Comparison of ENCODE assay signal across 10 mouse cellular contexts in the genomic region with DNA sequence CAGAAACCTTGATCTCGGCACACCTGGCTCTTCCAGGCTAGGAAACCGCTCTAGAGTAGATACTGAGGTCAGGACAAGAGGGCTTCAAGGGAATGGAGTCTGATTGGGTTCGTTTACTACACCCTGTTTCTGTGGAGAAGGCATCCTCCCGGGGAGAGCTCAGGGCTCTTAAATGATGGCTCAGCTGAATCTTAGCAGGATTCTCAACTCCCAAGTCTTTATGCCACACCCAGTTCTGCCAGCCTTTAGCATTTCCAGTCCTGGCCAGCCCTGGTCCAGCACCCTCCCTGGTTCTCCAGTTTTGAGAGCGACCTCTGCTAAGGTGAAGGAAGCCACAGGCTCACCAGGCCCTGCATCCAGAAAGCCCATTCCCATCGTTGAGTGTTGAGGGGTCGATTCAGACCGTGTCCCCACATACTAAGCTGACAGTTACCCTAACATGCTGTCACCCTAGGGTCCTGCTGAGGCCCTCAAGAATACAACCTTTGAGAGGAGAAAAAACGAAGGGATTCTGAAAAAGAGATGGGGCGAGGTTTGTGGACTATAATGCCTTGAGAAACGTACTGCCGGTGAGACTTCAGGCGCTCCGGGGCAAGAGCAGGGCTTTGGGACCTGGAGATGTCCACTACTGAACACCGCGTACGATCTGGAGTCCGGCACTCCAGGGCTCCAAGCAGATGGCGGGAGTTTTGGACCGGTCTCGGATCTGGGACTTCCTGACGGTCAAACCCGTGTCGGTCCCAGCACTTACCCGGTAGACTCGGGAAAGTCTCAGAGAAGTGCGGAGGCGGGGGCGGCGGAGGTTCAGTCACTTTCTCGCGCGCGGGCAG. TPM values are rescaled to one million over a fixed set of nuclear protein-coding genes. Genes with fewer than 3 reads are reported as not detected.
DNase-seq lines count a peak whose midpoint lies in the region; ATAC-seq and TF ChIP-seq lines count a peak whose summit lies in the region.
"Had no signal": no experiment of that assay in that cellular context is flagged by ENCODE, and none has a peak within 500 bp of the region (broad histone marks: within the 10 kb centered on the region; RNA-seq: fewer than 3 reads in every experiment).

No protein-coding gene starts in this region.

- no peak overlapping the region for H3K27ac ChIP-seq in lung, embryonic 15.5 days
- H3K27ac ChIP-seq in forebrain, postnatal 0 days (ENCODE audit: low read depth, low read length): no peak overlapping the region
- no peak overlapping the region for H3K27ac ChIP-seq in liver, embryonic 12.5 days
- H3K27ac ChIP-seq in stomach, embryonic 16.5 days (ENCODE audit: low read length): no peak overlapping the region

- peak overlapping the region; percentile 83 for H3K4me2 ChIP-seq in lung, embryonic 15.5 days
- peak overlapping the region; percentile 88 for H3K4me2 ChIP-seq in forebrain, postnatal 0 days (ENCODE audit: low read depth)
- H3K4me2 ChIP-seq in liver, embryonic 12.5 days: peak overlapping the region; percentile 63
- peak overlapping the region; percentile 78 for H3K4me2 ChIP-seq in stomach, embryonic 16.5 days (ENCODE audit: low read depth, low read length)

- DNase-seq in lung, postnatal 4 days: no peak
- DNase-seq in forebrain, postnatal 0 days: no peak
- no peak for DNase-seq in frontal cortex, postnatal 25 days (ENCODE audit: low spot score in 2 of 2)
- DNase-seq: cerebellum, adult 9-11 months had no signal

- no peak for TF ChIP-seq CTCF in forebrain, postnatal 0 days (IDR thresholded peaks at IDR 0.05; ENCODE audit: low read depth)

- H3K9me3 ChIP-seq in lung, embryonic 15.5 days: no peaks in the 10 kb centered on the region
- H3K9me3 ChIP-seq in forebrain, postnatal 0 days (ENCODE audit: low read length): no peaks in the 10 kb centered on the region
- no peaks in the 10 kb centered on the region for H3K9me3 ChIP-seq in liver, embryonic 12.5 days (replicated peaks)
- no peaks in the 10 kb centered on the region for H3K9me3 ChIP-seq in stomach, embryonic 16.5 days (replicated peaks; ENCODE audit: control insufficient read depth, low read length)

- no peaks in the 10 kb centered on the region for H3K36me3 ChIP-seq in lung, embryonic 15.5 days
- H3K36me3 ChIP-seq in forebrain, postnatal 0 days (ENCODE audit: insufficient read depth): no peaks in the 10 kb centered on the region
- no peaks in the 10 kb centered on the region for H3K36me3 ChIP-seq in liver, embryonic 12.5 days
- no peaks in the 10 kb centered on the region for H3K36me3 ChIP-seq in stomach, embryonic 16.5 days (ENCODE audit: control insufficient read depth, insufficient read depth, low read length)

- H3K4me3 ChIP-seq in lung, embryonic 15.5 days: peak overlapping the region; percentile 38
- peak overlapping the region; percentile 44 for H3K4me3 ChIP-seq in forebrain, postnatal 0 days (ENCODE audit: low read depth, low read length)
- H3K4me3 ChIP-seq in liver, embryonic 12.5 days: peak overlapping the region; percentile 42
- peak overlapping the region; percentile 43 for H3K4me3 ChIP-seq in stomach, embryonic 16.5 days (replicated peaks; ENCODE audit: low read length)

- 4% methylated on average over 32 of the region's 34 CpGs for WGBS in lung, embryonic 15.5 days
- 3% methylated on average over 34 of the region's 34 CpGs for WGBS in forebrain, postnatal 0 days
- 6% methylated on average over 34 of the region's 34 CpGs for WGBS in liver, embryonic 12.5 days (ENCODE audit: insufficient replicate concordance)
- 6% methylated on average over 34 of the region's 34 CpGs for WGBS in stomach, embryonic 16.5 days

- no peak overlapping the region for H3K9ac ChIP-seq in lung, embryonic 15.5 days
- no peak overlapping the region for H3K9ac ChIP-seq in forebrain, postnatal 0 days
- H3K9ac ChIP-seq in liver, embryonic 12.5 days: no peak overlapping the region
- H3K9ac ChIP-seq in stomach, embryonic 16.5 days (ENCODE audit: low read length): no peak overlapping the region

- no peak for ATAC-seq in lung, embryonic 15.5 days (ENCODE audit: borderline replicate concordance, extremely low read depth, low FRiP score, low TSS enrichment)
- ATAC-seq in forebrain, postnatal 0 days: no peak
- no peak for ATAC-seq in liver, embryonic 12.5 days
- no peak for ATAC-seq in stomach, embryonic 16.5 days (ENCODE audit: insufficient read depth, low FRiP score)
- ATAC-seq in erythroblast, adult 5-6 weeks (replicated peaks; ENCODE audit: low FRiP score, poor library complexity, severe bottlenecking): no peak

- peaks cover 14% of the 10 kb centered on the region for H3K4me1 ChIP-seq in lung, embryonic 15.5 days
- no peaks in the 10 kb centered on the region for H3K4me1 ChIP-seq in forebrain, postnatal 0 days (ENCODE audit: insufficient read depth)
- peaks cover 11% of the 10 kb centered on the region; the same call in 1 of the 2 replicates for H3K4me1 ChIP-seq in liver, embryonic 12.5 days
- H3K4me1 ChIP-seq in stomach, embryonic 16.5 days (ENCODE audit: control insufficient read depth, insufficient read depth, low read length): peaks cover 8% of the 10 kb centered on the region; the same call in 1 of the 2 replicates

- H3K27me3 ChIP-seq in lung, embryonic 15.5 days: peaks cover 92% of the 10 kb centered on the region
- H3K27me3 ChIP-seq in forebrain, postnatal 0 days (ENCODE audit: insufficient read depth, low read length): peaks cover 64% of the 10 kb centered on the region
- H3K27me3 ChIP-seq in liver, embryonic 12.5 days (replicated peaks): peaks cover 96% of the 10 kb centered on the region
- peaks cover 89% of the 10 kb centered on the region for H3K27me3 ChIP-seq in stomach, embryonic 16.5 days (ENCODE audit: control insufficient read depth, insufficient read depth, low read length)

RNA-seq across cellular contexts. Expression of a gene that starts 1.4 kb away (rescaled TPM):
- polyA plus RNA-seq in lung, embryonic 15.5 days (2015; fragmentation: Nextera tagmentation; extraction: Ambion mirVana): not detected in 2 replicates
- 2.3 and 4.8 TPM in 2 replicates for total RNA-seq in forebrain, postnatal 0 days (2014; rRNA removed)
- polyA plus RNA-seq in forebrain, postnatal 0 days (2015; fragmentation: Nextera tagmentation; extraction: Ambion mirVana): 0.91 and 1.3 TPM in 2 replicates
- not detected in 2 replicates for polyA plus RNA-seq in liver, embryonic 12.5 days (2016; fragmentation: Nextera tagmentation; extraction: Ambion mirVana)
- polyA plus RNA-seq in stomach, embryonic 16.5 days (2015; fragmentation: Nextera tagmentation; extraction: Ambion mirVana): not detected in 2 replicates
- total RNA-seq in erythroblast, adult 5-6 weeks (2015; ENCODE audit: low replicate concordance): not detected in 2 replicates
- total RNA-seq in erythroblast, adult 5-6 weeks (2017; ENCODE audit: low replicate concordance): not detected in 2 replicates
- total RNA-seq: megakaryocyte progenitor cell, adult 5-6 weeks had no signal

RNA-seq across cellular contexts. Expression of a gene that starts 15.2 kb away (rescaled TPM):
- 0.36 and 0.59 TPM in 2 replicates for polyA plus RNA-seq in lung, embryonic 15.5 days (2015; fragmentation: Nextera tagmentation; extraction: Ambion mirVana)
- 0.43 TPM in 1 of 2 replicates, not detected in the other for total RNA-seq in forebrain, postnatal 0 days (2014; rRNA removed)
- polyA plus RNA-seq in forebrain, postnatal 0 days (2015; fragmentation: Nextera tagmentation; extraction: Ambion mirVana): 0.21 and 0.22 TPM in 2 replicates
- polyA plus RNA-seq in liver, embryonic 12.5 days (2016; fragmentation: Nextera tagmentation; extraction: Ambion mirVana): 0.11 TPM in 1 of 2 replicates, not detected in the other
- polyA plus RNA-seq in stomach, embryonic 16.5 days (2015; fragmentation: Nextera tagmentation; extraction: Ambion mirVana): 0.24 and 0.58 TPM in 2 replicates
- not detected in 2 replicates for total RNA-seq in erythroblast, adult 5-6 weeks (2015; ENCODE audit: low replicate concordance)
- total RNA-seq in erythroblast, adult 5-6 weeks (2017; ENCODE audit: low replicate concordance): 0.14 TPM in 1 of 2 replicates, not detected in the other
- total RNA-seq: megakaryocyte progenitor cell, adult 5-6 weeks had no signal

RNA-seq across cellular contexts. Expression of a gene that starts 31.0 kb away (rescaled TPM):
- polyA plus RNA-seq in lung, embryonic 15.5 days (2015; fragmentation: Nextera tagmentation; extraction: Ambion mirVana): not detected in 2 replicates
- total RNA-seq in forebrain, postnatal 0 days (2014; rRNA removed): not detected in 2 replicates
- polyA plus RNA-seq in forebrain, postnatal 0 days (2015; fragmentation: Nextera tagmentation; extraction: Ambion mirVana): 0.11 TPM in 1 of 2 replicates, not detected in the other
- polyA plus RNA-seq in liver, embryonic 12.5 days (2016; fragmentation: Nextera tagmentation; extraction: Ambion mirVana): 0.05 TPM in 1 of 2 replicates, not detected in the other
- polyA plus RNA-seq in stomach, embryonic 16.5 days (2015; fragmentation: Nextera tagmentation; extraction: Ambion mirVana): 0.13 TPM in 1 of 2 replicates, not detected in the other
- not detected in 2 replicates for total RNA-seq in erythroblast, adult 5-6 weeks (2015; ENCODE audit: low replicate concordance)
- total RNA-seq in erythroblast, adult 5-6 weeks (2017; ENCODE audit: low replicate concordance): not detected in 2 replicates
- total RNA-seq: gastrocnemius, postnatal 4 days; megakaryocyte progenitor cell, adult 5-6 weeks had no signal

RNA-seq across cellular contexts. Expression of a gene that starts 51.7 kb away (rescaled TPM):
- 108 and 110 TPM in 2 replicates for polyA plus RNA-seq in lung, embryonic 15.5 days (2015; fragmentation: Nextera tagmentation; extraction: Ambion mirVana)
- 59.8 and 66.2 TPM in 2 replicates for total RNA-seq in forebrain, postnatal 0 days (2014; rRNA removed)
- 73.7 and 80.8 TPM in 2 replicates for polyA plus RNA-seq in forebrain, postnatal 0 days (2015; fragmentation: Nextera tagmentation; extraction: Ambion mirVana)
- 93.7 and 95.9 TPM in 2 replicates for polyA plus RNA-seq in liver, embryonic 12.5 days (2016; fragmentation: Nextera tagmentation; extraction: Ambion mirVana)
- polyA plus RNA-seq in stomach, embryonic 16.5 days (2015; fragmentation: Nextera tagmentation; extraction: Ambion mirVana): 81.7 and 81.9 TPM in 2 replicates
- total RNA-seq in erythroblast, adult 5-6 weeks (2015; ENCODE audit: low replicate concordance): 7.1 and 9.8 TPM in 2 replicates
- total RNA-seq in erythroblast, adult 5-6 weeks (2017; ENCODE audit: low replicate concordance): 17.4 and 22.3 TPM in 2 replicates
